Mouse (Mus musculus): ENCODE results near the gene Cda. TPM values are rescaled to one million over a fixed set of nuclear protein-coding genes. Genes with fewer than 3 reads are reported as not detected.

Gene Cda
- 7.9 and 8.1 TPM in 2 replicates for polyA plus RNA-seq (2015; fragmentation: Nextera tagmentation; extraction: Ambion mirVana)

GRCm38 (mm10) chr4:138367641-138368497 lies at the start of gene Cda:
Cda (minus strand) TSS chr4:138367992.
- no peak within 1 kb of the TSS for H3K27ac ChIP-seq (ENCODE audit: low read depth, low read length)
- no peaks in the 10 kb centered on the region for H3K36me3 ChIP-seq (ENCODE audit: control insufficient read depth, insufficient read depth, low read length)
- peak within 1 kb of the TSS; percentile 50 for H3K9ac ChIP-seq (ENCODE audit: low read depth, low read length)
- peak within 1 kb of the TSS; percentile 34 for H3K4me3 ChIP-seq (ENCODE audit: low read length)
- H3K27me3 ChIP-seq (replicated peaks; ENCODE audit: control insufficient read depth, insufficient read depth, low read length), result peaks cover 3% of the 10 kb centered on the region
- WGBS, result 10% methylated on average over 34 of the region's 34 CpGs
- H3K9me3 ChIP-seq (ENCODE audit: control insufficient read depth, low read length), result no peaks in the 10 kb centered on the region
- H3K4me1 ChIP-seq (ENCODE audit: control insufficient read depth, insufficient read depth, low read depth, low read length), result peaks cover 8% of the 10 kb centered on the region
- peak within 1 kb of the TSS; percentile 58 for H3K4me2 ChIP-seq (ENCODE audit: low read length)
- peak; percentile 77 for ATAC-seq

GRCm38 (mm10) chr4:138416414-138416813 lies 48.6 kb upstream of the Cda start:
- Histone ChIP-seq H3K27ac (ENCODE audit: low read depth, low read length) (no peak overlapping the region), H3K9me3 (ENCODE audit: control insufficient read depth, low read length) (no peaks in the 10 kb centered on the region), H3K36me3 (ENCODE audit: control insufficient read depth, insufficient read depth, low read length) (no peaks in the 10 kb centered on the region), H3K4me1 (ENCODE audit: control insufficient read depth, insufficient read depth, low read depth, low read length) (peaks cover 11% of the 10 kb centered on the region), H3K4me2 (ENCODE audit: low read length) (no peak overlapping the region), H3K9ac (ENCODE audit: low read depth, low read length) (no peak overlapping the region), H3K27me3 (replicated peaks; ENCODE audit: control insufficient read depth, insufficient read depth, low read length) (no peaks in the 10 kb centered on the region), H3K4me3 (ENCODE audit: low read length) (no peak overlapping the region)
- WGBS, result 54% methylated on average over 5 of the region's 5 CpGs
- ATAC-seq, result no peak

- H3K27me3 ChIP-seq (replicated peaks; ENCODE audit: control insufficient read depth, insufficient read depth, low read length), result no peaks in the 10 kb centered on the region
- no peak overlapping the region for H3K4me3 ChIP-seq (ENCODE audit: low read length)
- H3K9ac ChIP-seq (ENCODE audit: low read depth, low read length), result no peak overlapping the region
- no peak overlapping the region for H3K4me2 ChIP-seq (ENCODE audit: low read length)
- H3K27ac ChIP-seq (ENCODE audit: low read depth, low read length), result no peak overlapping the region
- 79% methylated on average over 3 of the region's 3 CpGs for WGBS
- H3K4me1 ChIP-seq (ENCODE audit: control insufficient read depth, insufficient read depth, low read depth, low read length), result peaks cover 11% of the 10 kb centered on the region
- H3K36me3 ChIP-seq (ENCODE audit: control insufficient read depth, insufficient read depth, low read length), result no peaks in the 10 kb centered on the region
- no peak for ATAC-seq
- no peaks in the 10 kb centered on the region for H3K9me3 ChIP-seq (ENCODE audit: control insufficient read depth, low read length)
These were observed 48.2 kb upstream of the Cda start for GRCm38 (mm10) chr4:138415991-138416390.

GRCm38 (mm10) chr4:138414725-138415124 lies 46.9 kb upstream of the Cda start:
- Histone ChIP-seq H3K27ac (ENCODE audit: low read depth, low read length) (peak overlapping the region; percentile 57), H3K36me3 (ENCODE audit: control insufficient read depth, insufficient read depth, low read length) (no peaks in the 10 kb centered on the region), H3K4me2 (ENCODE audit: low read length) (peak overlapping the region; percentile 4; the same call in 1 of the 2 replicates), H3K9me3 (ENCODE audit: control insufficient read depth, low read length) (no peaks in the 10 kb centered on the region), H3K4me3 (ENCODE audit: low read length) (no peak overlapping the region), H3K27me3 (replicated peaks; ENCODE audit: control insufficient read depth, insufficient read depth, low read length) (no peaks in the 10 kb centered on the region), H3K4me1 (ENCODE audit: control insufficient read depth, insufficient read depth, low read depth, low read length) (peaks cover 11% of the 10 kb centered on the region), H3K9ac (ENCODE audit: low read depth, low read length) (no peak overlapping the region; the same call in 1 of the 2 replicates)
- 16% methylated on average over 6 of the region's 6 CpGs for WGBS
- peak; percentile 67 for ATAC-seq

- Histone ChIP-seq H3K4me1 (ENCODE audit: control insufficient read depth, insufficient read depth, low read depth, low read length) (peaks cover 9% of the 10 kb centered on the region), H3K27ac (ENCODE audit: low read depth, low read length) (no peak overlapping the region), H3K4me2 (ENCODE audit: low read length) (no peak overlapping the region), H3K9ac (ENCODE audit: low read depth, low read length) (no peak overlapping the region), H3K27me3 (replicated peaks; ENCODE audit: control insufficient read depth, insufficient read depth, low read length) (no peaks in the 10 kb centered on the region; the same call in 1 of the 2 replicates), H3K36me3 (ENCODE audit: control insufficient read depth, insufficient read depth, low read length) (no peaks in the 10 kb centered on the region), H3K9me3 (ENCODE audit: control insufficient read depth, low read length) (no peaks in the 10 kb centered on the region), H3K4me3 (ENCODE audit: low read length) (no peak overlapping the region)
- whole genome bisulfite sequencing, result 51% methylated on average over 7 of the region's 7 CpGs
- no peak for ATAC-seq
These were observed 43.8 kb upstream of the Cda start for GRCm38 (mm10) chr4:138411504-138412121.

GRCm38 (mm10) chr4:138411011-138411410 lies 43.2 kb upstream of the Cda start:
- Histone ChIP-seq H3K4me1 (ENCODE audit: control insufficient read depth, insufficient read depth, low read depth, low read length) (peaks cover 9% of the 10 kb centered on the region), H3K27me3 (replicated peaks; ENCODE audit: control insufficient read depth, insufficient read depth, low read length) (no peaks in the 10 kb centered on the region; the same call in 1 of the 2 replicates), H3K36me3 (ENCODE audit: control insufficient read depth, insufficient read depth, low read length) (no peaks in the 10 kb centered on the region), H3K4me3 (ENCODE audit: low read length) (no peak overlapping the region), H3K4me2 (ENCODE audit: low read length) (no peak overlapping the region), H3K27ac (ENCODE audit: low read depth, low read length) (no peak overlapping the region), H3K9me3 (ENCODE audit: control insufficient read depth, low read length) (no peaks in the 10 kb centered on the region), H3K9ac (ENCODE audit: low read depth, low read length) (no peak overlapping the region)
- ATAC-seq, result no peak
- whole genome bisulfite sequencing, result 13% methylated on average over 5 of the region's 5 CpGs

- H3K27ac ChIP-seq (ENCODE audit: low read depth, low read length), result no peak overlapping the region
- H3K27me3 ChIP-seq (replicated peaks; ENCODE audit: control insufficient read depth, insufficient read depth, low read length), result no peaks in the 10 kb centered on the region; the same call in 1 of the 2 replicates
- H3K4me3 ChIP-seq (ENCODE audit: low read length), result no peak overlapping the region
- WGBS, result 85% methylated on average over 11 of the region's 13 CpGs
- H3K36me3 ChIP-seq (ENCODE audit: control insufficient read depth, insufficient read depth, low read length), result no peaks in the 10 kb centered on the region
- no peak for ATAC-seq
- no peaks in the 10 kb centered on the region for H3K9me3 ChIP-seq (ENCODE audit: control insufficient read depth, low read length)
- H3K4me2 ChIP-seq (ENCODE audit: low read length), result no peak overlapping the region
- H3K9ac ChIP-seq (ENCODE audit: low read depth, low read length), result no peak overlapping the region
- no peaks in the 10 kb centered on the region for H3K4me1 ChIP-seq (ENCODE audit: control insufficient read depth, insufficient read depth, low read depth, low read length)
These were observed 39.8 kb upstream of the Cda start for GRCm38 (mm10) chr4:138407479-138408194.

GRCm38 (mm10) chr4:138404806-138405205 lies 37.0 kb upstream of the Cda start:
- no peak overlapping the region for H3K4me3 ChIP-seq (ENCODE audit: low read length)
- no peaks in the 10 kb centered on the region for H3K4me1 ChIP-seq (ENCODE audit: control insufficient read depth, insufficient read depth, low read depth, low read length)
- H3K9ac ChIP-seq (ENCODE audit: low read depth, low read length), result no peak overlapping the region
- H3K27me3 ChIP-seq (replicated peaks; ENCODE audit: control insufficient read depth, insufficient read depth, low read length), result no peaks in the 10 kb centered on the region; the same call in 1 of the 2 replicates
- H3K4me2 ChIP-seq (ENCODE audit: low read length), result no peak overlapping the region
- H3K9me3 ChIP-seq (ENCODE audit: control insufficient read depth, low read length), result no peaks in the 10 kb centered on the region
- WGBS, result 0% methylated on average over 2 of the region's 2 CpGs
- H3K27ac ChIP-seq (ENCODE audit: low read depth, low read length), result no peak overlapping the region
- H3K36me3 ChIP-seq (ENCODE audit: control insufficient read depth, insufficient read depth, low read length), result no peaks in the 10 kb centered on the region
- ATAC-seq, result no peak

- no peak overlapping the region for H3K27ac ChIP-seq (ENCODE audit: low read depth, low read length)
- no peaks in the 10 kb centered on the region; the same call in 1 of the 2 replicates for H3K9me3 ChIP-seq (ENCODE audit: control insufficient read depth, low read length)
- H3K36me3 ChIP-seq (ENCODE audit: control insufficient read depth, insufficient read depth, low read length), result no peaks in the 10 kb centered on the region
- ATAC-seq, result peak; percentile 34; the same call in 1 of the 2 replicates
- peak overlapping the region; percentile 64 for H3K4me3 ChIP-seq (ENCODE audit: low read length)
- H3K27me3 ChIP-seq (replicated peaks; ENCODE audit: control insufficient read depth, insufficient read depth, low read length), result peaks cover 48% of the 10 kb centered on the region
- WGBS, result 3% methylated on average over 8 of the region's 8 CpGs
- H3K4me2 ChIP-seq (ENCODE audit: low read length), result peak overlapping the region; percentile 87
- peak overlapping the region; percentile 78 for H3K9ac ChIP-seq (ENCODE audit: low read depth, low read length)
- H3K4me1 ChIP-seq (ENCODE audit: control insufficient read depth, insufficient read depth, low read depth, low read length), result peaks cover 15% of the 10 kb centered on the region
These were observed 28.9 kb upstream of the Cda start for GRCm38 (mm10) chr4:138396711-138397110.
